Mouse (Mus musculus): ENCODE results near the gene Insl3.

DNA sequence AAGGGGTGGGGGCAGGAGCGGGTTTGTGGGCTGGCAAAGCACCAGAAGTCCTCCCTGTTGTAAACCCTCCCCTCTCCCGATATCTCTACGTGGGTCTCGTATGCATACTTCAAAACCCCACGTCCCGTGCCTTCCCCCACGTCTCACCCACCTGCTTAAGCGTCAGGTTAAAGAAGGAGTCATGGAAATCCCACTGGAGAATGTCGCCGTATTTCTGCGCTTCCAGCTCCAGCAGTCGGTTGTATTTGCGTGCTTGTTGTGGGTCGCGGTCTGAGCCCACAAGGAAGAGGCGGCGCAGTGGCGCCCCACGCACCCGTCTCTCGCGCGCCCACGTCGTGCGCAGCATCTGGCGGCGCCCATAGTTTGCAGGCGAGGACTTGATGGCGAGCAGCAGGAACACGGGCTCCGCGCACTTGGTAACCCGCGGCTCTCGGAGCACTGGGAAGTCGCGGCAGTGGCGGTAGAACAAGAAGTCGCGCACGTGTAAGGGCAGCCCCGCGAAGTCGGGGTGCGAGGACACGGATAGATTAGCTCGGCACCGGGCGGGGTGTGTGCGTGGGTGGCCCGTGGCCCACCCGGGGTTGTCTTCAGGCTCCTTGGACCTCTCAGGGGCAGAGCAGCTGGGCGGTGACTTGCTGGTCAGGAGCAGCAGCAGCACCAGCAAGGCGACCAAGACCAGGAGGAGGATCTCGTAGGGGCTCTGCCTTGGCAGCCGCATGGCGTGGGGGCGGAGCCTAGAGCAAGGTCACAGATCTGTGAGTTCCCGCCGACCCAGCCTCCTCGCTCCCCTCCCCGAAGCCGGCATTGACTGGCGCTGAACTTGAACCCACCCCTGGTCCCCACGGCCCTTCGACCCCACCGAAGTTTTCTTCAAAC lies 4.4 kb downstream of the Insl3 start:
- no peak for TF ChIP-seq CTCF (IDR thresholded peaks at IDR 0.05; ENCODE audit: control insufficient read depth, insufficient read depth, insufficient replicate concordance, low read depth, low read length)
- no peak for TF ChIP-seq POLR2A (IDR thresholded peaks at IDR 0.05; ENCODE audit: control insufficient read depth, low read depth, low read length)

Data from testis, adult 2 months (tissue).